Comparison of ENCODE assay signal across 13 mouse cellular contexts in genomic region chr10:81536734-81537133, GRCm38 (mm10). TPM values are rescaled to one million over a fixed set of nuclear protein-coding genes. Genes with fewer than 3 reads are reported as not detected.
DNase-seq lines count a peak whose midpoint lies in the region; ATAC-seq and TF ChIP-seq lines count a peak whose summit lies in the region.
"Had no signal": no experiment of that assay in that cellular context is flagged by ENCODE, and none has a peak within 500 bp of the region (broad histone marks: within the 10 kb centered on the region; RNA-seq: fewer than 3 reads in every experiment).

No protein-coding gene starts in this region.

- DNase-seq in kidney, adult 2 months: no peak
- no peak for DNase-seq in kidney, postnatal 14 days
- peak; percentile 66 for DNase-seq in 3T3-L1 (ENCODE audit: low read depth, low spot score)
- DNase-seq in B cell, adult 2 months: peak; percentile 46 to 48
- peak; percentile 48 for DNase-seq in brain, adult 2 months (ENCODE audit: low read depth, low spot score)
- DNase-seq in urinary bladder, postnatal 14 days (ENCODE audit: low spot score): no peak
- DNase-seq: right cerebral cortex, postnatal 4 days had no signal

- H3K27me3 ChIP-seq in kidney, adult 2 months (replicated peaks; ENCODE audit: control insufficient read depth, insufficient read depth, low read length): no peaks in the 10 kb centered on the region
- H3K27me3 ChIP-seq: embryonic facial prominence, embryonic 15.5 days; megakaryocyte, embryonic 14.5 days; neural tube, embryonic 12.5 days had no signal

- peaks cover 7% of the 10 kb centered on the region; the same call in 1 of the 2 replicates for H3K4me1 ChIP-seq in kidney, adult 2 months (ENCODE audit: control insufficient read depth, insufficient read depth, low read length)

- H3K4me3 ChIP-seq in kidney, adult 2 months (ENCODE audit: insufficient read depth, low read depth, low read length): no peak overlapping the region
- H3K4me3 ChIP-seq: embryonic facial prominence, embryonic 15.5 days; hindbrain, embryonic 10.5 days; megakaryocyte, embryonic 14.5 days; neural tube, embryonic 12.5 days had no signal

- no peak for ATAC-seq in activated CD4-positive, CD25-positive, alpha-beta regulatory T cell, adult 4 months
- ATAC-seq in inflammation-experienced regulatory T-cells, adult 6 months: no peak

- no peak overlapping the region for H3K27ac ChIP-seq in kidney, adult 2 months (ENCODE audit: insufficient read depth, low read depth, low read length)
- H3K27ac ChIP-seq: embryonic facial prominence, embryonic 15.5 days; hindbrain, embryonic 10.5 days; neural tube, embryonic 12.5 days had no signal

- 80% methylated on average over 6 of the region's 6 CpGs for WGBS in kidney, adult 2 months

- H3K36me3 ChIP-seq in kidney, adult 2 months (ENCODE audit: control insufficient read depth, insufficient read depth, low read length): no peaks in the 10 kb centered on the region

- TF ChIP-seq POLR2A in kidney, adult 2 months (IDR thresholded peaks at IDR 0.05; ENCODE audit: low read depth, low read length): no peak

- TF ChIP-seq CTCF in kidney, adult 2 months (conservative IDR thresholded peaks at IDR 0.05; ENCODE audit: insufficient read depth, insufficient read length, low read depth, low read length): peak; percentile 51

RNA-seq across cellular contexts. Expression of gene Gna11, which starts 8.3 kb away (rescaled TPM):
- polyA plus RNA-seq in kidney, adult 2 months (2012; rRNA removed): 93.0 and 107 TPM in 2 replicates
- polyA plus RNA-seq in activated CD4-positive, CD25-positive, alpha-beta regulatory T cell, adult 4 months (2017; shearing (Covaris generic)): 10 to 100 TPM; 21.7 to 24.5 TPM
- polyA plus RNA-seq in inflammation-experienced regulatory T-cells, adult 6 months (2017; shearing (Covaris generic)): 10 to 100 TPM; 26.5 to 29.4 (median 28.7) TPM

RNA-seq across cellular contexts. Expression of gene Gna15, which starts 12.7 kb away (rescaled TPM):
- 1.7 and 2.1 TPM in 2 replicates for polyA plus RNA-seq in kidney, adult 2 months (2012; rRNA removed)
- polyA plus RNA-seq in activated CD4-positive, CD25-positive, alpha-beta regulatory T cell, adult 4 months (2017; shearing (Covaris generic)): 10 to 100 TPM; 55.2 to 62.0 TPM
- polyA plus RNA-seq in inflammation-experienced regulatory T-cells, adult 6 months (2017; shearing (Covaris generic)): 100 to 1,000 TPM in 1 of 3 experiments, 10 to 100 TPM in 2; 23.1 to 102 (median 24.3) TPM

RNA-seq across cellular contexts. Expression of gene Aes, which starts 22.6 kb away (rescaled TPM):
- 2,250 and 2,535 TPM in 2 replicates for polyA plus RNA-seq in kidney, adult 2 months (2012; rRNA removed)
- polyA plus RNA-seq in activated CD4-positive, CD25-positive, alpha-beta regulatory T cell, adult 4 months (2017; shearing (Covaris generic)): 100 to 1,000 TPM; 120 to 125 TPM
- 100 to 1,000 TPM in 2 of 3 experiments, 10 to 100 TPM in 1; 82.5 to 118 (median 109) TPM for polyA plus RNA-seq in inflammation-experienced regulatory T-cells, adult 6 months (2017; shearing (Covaris generic))

RNA-seq across cellular contexts. Expression of gene S1pr4, which starts 36.8 kb away (rescaled TPM):
- polyA plus RNA-seq in kidney, adult 2 months (2012; rRNA removed): 2.3 and 4.9 TPM in 2 replicates
- polyA plus RNA-seq in activated CD4-positive, CD25-positive, alpha-beta regulatory T cell, adult 4 months (2017; shearing (Covaris generic)): 10 to 100 TPM; 70.0 to 70.7 TPM
- 10 to 100 TPM; 49.1 to 93.2 (median 50.3) TPM for polyA plus RNA-seq in inflammation-experienced regulatory T-cells, adult 6 months (2017; shearing (Covaris generic))

RNA-seq across cellular contexts. Expression of gene Tle2, which starts 37.6 kb away (rescaled TPM):
- 63.7 and 93.5 TPM in 2 replicates for polyA plus RNA-seq in kidney, adult 2 months (2012; rRNA removed)
- 1 to 10 TPM in 1 of 2 experiments, under 1 TPM in 1; 0.78 to 1.5 TPM for polyA plus RNA-seq in activated CD4-positive, CD25-positive, alpha-beta regulatory T cell, adult 4 months (2017; shearing (Covaris generic))
- polyA plus RNA-seq in inflammation-experienced regulatory T-cells, adult 6 months (2017; shearing (Covaris generic)): 1 to 10 TPM in 2 of 3 experiments, not detected in 1; 1.4 TPM

Comparison
In these comparisons a context has a peak if more than half of its experiments do, and no peak if none do; other contexts are left out.
1. DNase-seq: peak in 3T3-L1 (single experiment), B cell, adult 2 months (2 of 2) and brain, adult 2 months (single experiment); none in kidney, adult 2 months (single experiment), kidney, postnatal 14 days (single experiment) and urinary bladder, postnatal 14 days (single experiment).
2. RNA of gene Aes, which starts 22.6 kb away (polyA plus RNA-seq): 2,250 to 2,535 TPM in kidney, adult 2 months; 120 to 125 TPM in activated CD4-positive, CD25-positive, alpha-beta regulatory T cell, adult 4 months and 82.5 to 118 TPM in inflammation-experienced regulatory T-cells, adult 6 months; every median in the first group is over 10 times any median in the second.